Mouse (Mus musculus): Measurements from ENCODE around the gene Usp48. TPM values are rescaled to one million over a fixed set of nuclear protein-coding genes. Genes with fewer than 3 reads are reported as not detected.
A peak's percentile ranks its signal among the peaks of the same experiment; 100 is the strongest.

Gene Usp48
- polyA plus RNA-seq (2014; fragmentation: Nextera tagmentation; extraction: Ambion mirVana) = 65.7 and 70.3 TPM in 2 replicates

GRCm38 (mm10) chr4:137593601-137594495 is at the start of gene Usp48:
Gene Usp48, plus strand, starts transcription at chr4:137593755.
- Histone ChIP-seq H3K36me3 (ENCODE audit: control insufficient read depth, insufficient read depth, low read length) (no peaks in the 10 kb centered on the region; the same call in 1 of the 2 replicates), H3K27ac (ENCODE audit: low read depth, low read length) (peak within 1 kb of the TSS; percentile 99), H3K4me3 (ENCODE audit: low read depth, low read length) (peak within 1 kb of the TSS; percentile 79), H3K9ac (ENCODE audit: low read depth, low read length) (peak within 1 kb of the TSS; percentile 88), H3K4me1 (replicated peaks; ENCODE audit: control insufficient read depth, insufficient read depth, low read length) (peaks cover 36% of the 10 kb centered on the region), H3K27me3 (replicated peaks; ENCODE audit: control insufficient read depth, insufficient read depth, low read length) (no peaks in the 10 kb centered on the region), H3K4me2 (peak within 1 kb of the TSS; percentile 88), H3K9me3 (ENCODE audit: control insufficient read depth, low read length) (no peaks in the 10 kb centered on the region)
- under 1% methylated on average over 88 of the region's 92 CpGs for WGBS
- ATAC-seq (replicated peaks; ENCODE audit: low FRiP score) (peak; percentile 90), DNase-seq (ENCODE audit: low spot score) (peak; percentile 94)

- WGBS = 91% methylated on average over 9 of the region's 9 CpGs
- Histone ChIP-seq H3K9me3 (ENCODE audit: control insufficient read depth, low read length) (no peaks in the 10 kb centered on the region), H3K27me3 (replicated peaks; ENCODE audit: control insufficient read depth, insufficient read depth, low read length) (no peaks in the 10 kb centered on the region), H3K9ac (ENCODE audit: low read depth, low read length) (no peak overlapping the region), H3K4me1 (replicated peaks; ENCODE audit: control insufficient read depth, insufficient read depth, low read length) (no peaks in the 10 kb centered on the region), H3K4me3 (ENCODE audit: low read depth, low read length) (no peak overlapping the region), H3K27ac (ENCODE audit: low read depth, low read length) (no peak overlapping the region), H3K36me3 (ENCODE audit: control insufficient read depth, insufficient read depth, low read length) (peaks cover 41% of the 10 kb centered on the region), H3K4me2 (no peak overlapping the region)
- DNase-seq (ENCODE audit: low spot score) (no peak), ATAC-seq (replicated peaks; ENCODE audit: low FRiP score) (no peak)
These were observed 48.0 kb upstream of the Usp48 start for GRCm38 (mm10) chr4:137545568-137545967.

GRCm38 (mm10) chr4:137546003-137546525 is 47.5 kb upstream of the Usp48 start:
- no peak overlapping the region for H3K4me2 ChIP-seq
- no peaks in the 10 kb centered on the region for H3K4me1 ChIP-seq (replicated peaks; ENCODE audit: control insufficient read depth, insufficient read depth, low read length)
- no peak overlapping the region for H3K9ac ChIP-seq (ENCODE audit: low read depth, low read length)
- DNase-seq (ENCODE audit: low spot score) (peak; percentile 50), ATAC-seq (replicated peaks; ENCODE audit: low FRiP score) (no peak)
- no peaks in the 10 kb centered on the region for H3K9me3 ChIP-seq (ENCODE audit: control insufficient read depth, low read length)
- 71% methylated on average over 5 of the region's 5 CpGs for WGBS
- peaks cover 43% of the 10 kb centered on the region for H3K36me3 ChIP-seq (ENCODE audit: control insufficient read depth, insufficient read depth, low read length)
- H3K27ac ChIP-seq (ENCODE audit: low read depth, low read length) = no peak overlapping the region
- H3K27me3 ChIP-seq (replicated peaks; ENCODE audit: control insufficient read depth, insufficient read depth, low read length) = no peaks in the 10 kb centered on the region
- no peak overlapping the region for H3K4me3 ChIP-seq (ENCODE audit: low read depth, low read length)

GRCm38 (mm10) chr4:137553466-137553865 is 40.1 kb upstream of the Usp48 start:
- WGBS = 90% methylated on average over 17 of the region's 17 CpGs
- Histone ChIP-seq H3K36me3 (ENCODE audit: control insufficient read depth, insufficient read depth, low read length) (peaks cover 38% of the 10 kb centered on the region), H3K4me3 (ENCODE audit: low read depth, low read length) (no peak overlapping the region), H3K4me2 (no peak overlapping the region), H3K9ac (ENCODE audit: low read depth, low read length) (no peak overlapping the region), H3K9me3 (ENCODE audit: control insufficient read depth, low read length) (no peaks in the 10 kb centered on the region), H3K27ac (ENCODE audit: low read depth, low read length) (no peak overlapping the region), H3K27me3 (replicated peaks; ENCODE audit: control insufficient read depth, insufficient read depth, low read length) (no peaks in the 10 kb centered on the region), H3K4me1 (replicated peaks; ENCODE audit: control insufficient read depth, insufficient read depth, low read length) (no peaks in the 10 kb centered on the region)
- no peak for ATAC-seq (replicated peaks; ENCODE audit: low FRiP score)
- DNase-seq (ENCODE audit: low spot score) = no peak

GRCm38 (mm10) chr4:137556673-137557210 is 36.8 kb upstream of the Usp48 start:
- peaks cover 25% of the 10 kb centered on the region for H3K36me3 ChIP-seq (ENCODE audit: control insufficient read depth, insufficient read depth, low read length)

GRCm38 (mm10) chr4:137569873-137570272 is 23.7 kb upstream of the Usp48 start:
- H3K27me3 ChIP-seq (replicated peaks; ENCODE audit: control insufficient read depth, insufficient read depth, low read length) = no peaks in the 10 kb centered on the region
- H3K27ac ChIP-seq (ENCODE audit: low read depth, low read length) = no peak overlapping the region
- H3K4me3 ChIP-seq (ENCODE audit: low read depth, low read length) = no peak overlapping the region
- H3K4me1 ChIP-seq (replicated peaks; ENCODE audit: control insufficient read depth, insufficient read depth, low read length) = no peaks in the 10 kb centered on the region
- DNase-seq (ENCODE audit: low spot score) (no peak), ATAC-seq (replicated peaks; ENCODE audit: low FRiP score) (no peak)
- H3K4me2 ChIP-seq = no peak overlapping the region
- WGBS = 85% methylated on average over 9 of the region's 9 CpGs
- no peaks in the 10 kb centered on the region for H3K9me3 ChIP-seq (ENCODE audit: control insufficient read depth, low read length)
- H3K9ac ChIP-seq (ENCODE audit: low read depth, low read length) = no peak overlapping the region
- H3K36me3 ChIP-seq (ENCODE audit: control insufficient read depth, insufficient read depth, low read length) = peaks cover 11% of the 10 kb centered on the region; the same call in 1 of the 2 replicates

More at GRCm38 (mm10) chr4:137556673-137557210, 36.8 kb upstream of the Usp48 start:
- DNase-seq (ENCODE audit: low spot score) = no peak
- H3K27ac ChIP-seq (ENCODE audit: low read depth, low read length) = no peak overlapping the region
- no peak overlapping the region for H3K4me3 ChIP-seq (ENCODE audit: low read depth, low read length)
- H3K4me1 ChIP-seq (replicated peaks; ENCODE audit: control insufficient read depth, insufficient read depth, low read length) = no peaks in the 10 kb centered on the region
- H3K4me2 ChIP-seq = no peak overlapping the region
- H3K27me3 ChIP-seq (replicated peaks; ENCODE audit: control insufficient read depth, insufficient read depth, low read length) = no peaks in the 10 kb centered on the region
- 90% methylated on average over 16 of the region's 16 CpGs for WGBS
- H3K9me3 ChIP-seq (ENCODE audit: control insufficient read depth, low read length) = no peaks in the 10 kb centered on the region
- ATAC-seq (replicated peaks; ENCODE audit: low FRiP score) = no peak
- no peak overlapping the region for H3K9ac ChIP-seq (ENCODE audit: low read depth, low read length)

- H3K36me3 ChIP-seq (ENCODE audit: control insufficient read depth, insufficient read depth, low read length) = peaks cover 2% of the 10 kb centered on the region; the same call in 1 of the 2 replicates
- H3K9ac ChIP-seq (ENCODE audit: low read depth, low read length) = no peak within 1 kb of the TSS
- no peak for ATAC-seq (replicated peaks; ENCODE audit: low FRiP score)
- H3K4me2 ChIP-seq = no peak within 1 kb of the TSS
- DNase-seq (ENCODE audit: low spot score) = no peak
- H3K9me3 ChIP-seq (ENCODE audit: control insufficient read depth, low read length) = no peaks in the 10 kb centered on the region
- peaks cover 12% of the 10 kb centered on the region for H3K27me3 ChIP-seq (replicated peaks; ENCODE audit: control insufficient read depth, insufficient read depth, low read length)
- H3K4me1 ChIP-seq (replicated peaks; ENCODE audit: control insufficient read depth, insufficient read depth, low read length) = no peaks in the 10 kb centered on the region; the same call in 1 of the 2 replicates
- 86% methylated on average over 10 of the region's 10 CpGs for WGBS
- no peak within 1 kb of the TSS for H3K27ac ChIP-seq (ENCODE audit: low read depth, low read length)
- no peak within 1 kb of the TSS for H3K4me3 ChIP-seq (ENCODE audit: low read depth, low read length)
These were observed 19.1 kb upstream of the Usp48 start, which contains the start of gene Ldlrad2 for GRCm38 (mm10) chr4:137574469-137574868. Gene Ldlrad2, minus strand, starts transcription at chr4:137574569.

- H3K27me3 ChIP-seq (replicated peaks; ENCODE audit: control insufficient read depth, insufficient read depth, low read length) = peaks cover 16% of the 10 kb centered on the region
- DNase-seq (ENCODE audit: low spot score) (no peak), ATAC-seq (replicated peaks; ENCODE audit: low FRiP score) (no peak)
- H3K4me2 ChIP-seq = no peak overlapping the region
- no peak overlapping the region for H3K27ac ChIP-seq (ENCODE audit: low read depth, low read length)
- no peaks in the 10 kb centered on the region for H3K9me3 ChIP-seq (ENCODE audit: control insufficient read depth, low read length)
- 94% methylated on average over 12 of the region's 12 CpGs for WGBS
- H3K4me1 ChIP-seq (replicated peaks; ENCODE audit: control insufficient read depth, insufficient read depth, low read length) = no peaks in the 10 kb centered on the region; the same call in 1 of the 2 replicates
- H3K36me3 ChIP-seq (ENCODE audit: control insufficient read depth, insufficient read depth, low read length) = no peaks in the 10 kb centered on the region
- H3K4me3 ChIP-seq (ENCODE audit: low read depth, low read length) = no peak overlapping the region
- no peak overlapping the region for H3K9ac ChIP-seq (ENCODE audit: low read depth, low read length)
These were observed 16.1 kb upstream of the Usp48 start for GRCm38 (mm10) chr4:137577486-137577885.
